Mouse (Mus musculus) kidney, embryonic 14.5 days (tissue): ENCODE data around the gene Mau2. TPM values are rescaled to one million over a fixed set of nuclear protein-coding genes. Genes with fewer than 3 reads are reported as not detected.
"Not testable (repeated sequence)": the region's sequence is repeated elsewhere in the genome, so short reads cannot be mapped to it uniquely, and the experiment has no call there.

ENCODE experiments used
- ATAC-seq: fragments of 200-750 bp; cut with Nextera tagmentation; 2 replicates; pipeline ENCODE4 v1.8.0; 2017; ENCODE audit warnings: moderate number of reproducible peaks, mild to moderate bottlenecking, moderate TSS enrichment, moderate library complexity; ENCODE audit not compliant: low FRiP score, low TSS enrichment
- H3K27ac ChIP-seq: fragments of 300-500 bp; sonication (generic); 2 replicates; pipeline ENCODE4 v1.5.1; 2014; ENCODE audit warnings: low read depth, mild to moderate bottlenecking, low read length, moderate library complexity, mixed read lengths
- H3K27me3 ChIP-seq: fragments of 300-500 bp; sonication (generic); 2 replicates; pipeline ENCODE4 v1.6.1; 2014; ENCODE audit warnings: mild to moderate bottlenecking, low read length; ENCODE audit not compliant: control insufficient read depth, insufficient read depth
- H3K36me3 ChIP-seq: fragments of 300-500 bp; sonication (generic); 2 replicates; pipeline ENCODE4 v1.6.1; 2014; ENCODE audit warnings: low read length, mixed read lengths; ENCODE audit not compliant: control insufficient read depth, insufficient read depth
- H3K4me1 ChIP-seq: fragments of 300-500 bp; sonication (generic); 2 replicates; pipeline ENCODE4 v1.6.1; 2014; ENCODE audit warnings: low read length, mixed read lengths; ENCODE audit not compliant: control insufficient read depth, insufficient read depth
- H3K4me2 ChIP-seq: fragments of 300-500 bp; sonication (generic); replicated peaks from 2 replicates; pipeline ENCODE4 v1.6.1; 2014; ENCODE audit warnings: low read depth, mild to moderate bottlenecking, low read length
- H3K4me3 ChIP-seq: fragments of 300-500 bp; sonication (generic); 2 replicates; pipeline ENCODE4 v1.5.1; 2014; ENCODE audit warnings: mild to moderate bottlenecking, low read length
- H3K9ac ChIP-seq: fragments of 300-500 bp; sonication (generic); 2 replicates; pipeline ENCODE4 v1.6.1; 2014; ENCODE audit warnings: low read depth, mild to moderate bottlenecking, low read length, moderate library complexity
- H3K9me3 ChIP-seq: fragments of 300-500 bp; sonication (generic); 2 replicates; pipeline ENCODE4 v1.6.1; 2016; ENCODE audit warnings: low read length; ENCODE audit not compliant: control insufficient read depth
- WGBS: fragments of 180-500 bp; shearing (Covaris S2); extraction: QIAGEN DNeasy Blood & Tissue Kit; methylation state at CpG from one replicate; pipeline ENCODE4 v1.1.7; 2014; 5-methylcytosine and 5-hydroxymethylcytosine counted together
- polyA plus RNA-seq: library from polyadenylated mRNA; unstranded; fragments of >200 nt; fragmentation: Nextera tagmentation; extraction: Ambion mirVana; gene quantifications from 2 replicates; pipeline ENCODE4 v1.2.1, GENCODE M21; 2014

Mau2 gene
- polyA plus RNA-seq, 1 experiment from 2014 or later = 58.4 TPM

DNA sequence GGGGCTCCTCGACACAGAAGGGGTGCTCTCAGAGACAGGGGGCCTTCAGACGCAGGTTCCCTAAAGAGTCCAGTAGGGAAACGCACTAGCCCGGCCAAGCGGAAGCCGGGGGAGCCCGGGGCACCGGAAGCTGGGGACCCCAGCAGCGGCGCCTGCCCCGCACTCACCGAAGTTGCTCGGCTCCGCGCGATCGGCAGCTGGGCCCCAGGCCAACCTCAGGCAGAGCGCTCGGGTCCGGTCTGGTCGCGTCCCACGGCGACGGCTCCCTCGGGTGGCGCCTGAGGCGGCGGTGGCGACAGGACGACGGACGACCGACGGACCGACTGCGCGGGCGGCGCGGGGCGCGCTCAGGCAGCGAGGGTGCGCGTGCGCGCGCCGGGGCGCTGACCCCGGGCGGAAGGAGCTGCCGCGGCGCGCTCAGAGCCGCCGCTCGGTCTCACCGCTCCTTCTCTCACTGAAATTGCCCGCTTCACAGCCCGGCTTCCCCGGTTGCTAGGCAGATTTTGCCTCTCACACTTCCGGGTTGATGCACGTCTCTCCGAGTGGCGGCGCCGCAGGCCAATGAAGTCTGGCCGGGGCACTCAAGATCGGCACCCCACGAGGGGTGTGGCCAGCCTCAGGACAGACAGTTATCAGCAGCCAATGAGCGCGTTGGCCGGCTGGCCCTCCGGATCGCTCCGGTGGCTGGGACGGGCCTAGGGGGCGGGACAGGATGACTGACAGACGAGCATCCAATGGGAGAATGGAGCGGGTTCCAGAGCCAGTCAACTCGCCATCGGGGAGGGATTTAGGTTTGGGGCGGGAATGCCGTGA, 46.6 kb downstream of the Mau2 start, which contains the start of gene Gatad2a:
Gene Gatad2a, minus strand, starts transcription at position 609 of the 813 bp plus-strand sequence.
- no peaks in the 10 kb centered on the region; the same call in 1 of the 2 replicates for H3K36me3 ChIP-seq

DNA sequence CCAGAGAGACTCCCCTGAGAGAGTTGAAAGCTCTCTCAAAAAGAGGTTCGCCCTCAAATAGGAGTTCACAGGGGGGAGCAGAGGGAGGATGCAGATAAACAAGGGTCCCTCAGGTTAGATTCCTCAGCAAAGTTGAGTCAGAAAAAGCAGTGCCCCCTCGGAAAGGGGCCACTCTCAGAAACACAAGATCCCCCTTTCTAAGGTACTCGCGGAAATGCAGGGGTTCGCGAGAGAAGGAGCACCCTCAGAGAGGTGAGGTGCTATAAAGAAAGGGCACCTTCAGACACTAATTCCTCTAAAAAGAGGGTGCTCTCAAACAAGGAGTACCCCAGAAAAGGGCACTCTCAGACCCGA, 47.1 kb downstream of the Mau2 start:
- Histone ChIP-seq H3K4me2 (peak overlapping the region; percentile 88), H3K36me3 (no peaks in the 10 kb centered on the region; the same call in 1 of the 2 replicates), H3K27me3 (no peaks in the 10 kb centered on the region), H3K4me1 (peaks cover 4% of the 10 kb centered on the region; the same call in 1 of the 2 replicates), H3K4me3 (peak overlapping the region; percentile 79), H3K9me3 (no peaks in the 10 kb centered on the region), H3K9ac (peak overlapping the region; percentile 83), H3K27ac (peak overlapping the region; percentile 87; the same call in 1 of the 2 replicates)
- no peak for ATAC-seq
- 0% methylated on average over 7 of the region's 7 CpGs for WGBS

More for the DNA sequence above, 46.6 kb downstream of the Mau2 start, which contains the start of gene Gatad2a:
- Histone ChIP-seq H3K27me3 (no peaks in the 10 kb centered on the region), H3K27ac (peak within 1 kb of the TSS; percentile 88), H3K4me3 (peak within 1 kb of the TSS; percentile 79), H3K4me2 (peak within 1 kb of the TSS; percentile 88), H3K9me3 (no peaks in the 10 kb centered on the region), H3K4me1 (peaks cover 4% of the 10 kb centered on the region; the same call in 1 of the 2 replicates), H3K9ac (peak within 1 kb of the TSS; percentile 83)
- ATAC-seq = peak; percentile 99
- under 1% methylated on average over 84 of the region's 87 CpGs for WGBS

DNA sequence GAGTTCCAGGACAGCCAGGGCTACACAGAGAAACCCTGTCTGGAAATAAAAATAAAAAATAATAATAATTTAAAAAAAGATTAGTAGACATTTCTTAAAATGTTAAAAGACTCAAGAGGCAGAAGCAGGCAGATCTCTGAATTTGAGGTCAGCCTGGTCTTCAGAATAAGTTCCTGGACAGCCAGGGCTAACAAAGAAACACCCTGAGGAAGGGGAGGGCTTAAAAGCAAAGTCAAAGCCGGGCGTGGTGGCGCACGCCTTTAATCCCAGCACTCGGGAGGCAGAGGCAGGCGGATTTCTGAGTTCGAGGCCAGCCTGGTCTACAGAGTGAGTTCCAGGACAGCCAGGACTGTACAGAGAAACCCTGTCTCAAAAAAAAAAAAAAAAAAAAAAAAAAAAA, 53.6 kb downstream of the Mau2 start:
- not testable (repeated sequence) for H3K4me3 ChIP-seq, H3K4me2 ChIP-seq, ATAC-seq, H3K36me3 ChIP-seq, H3K9me3 ChIP-seq, H3K4me1 ChIP-seq, H3K27ac ChIP-seq, H3K9ac ChIP-seq, H3K27me3 ChIP-seq
- 96% methylated on average over 6 of the region's 7 CpGs for WGBS

DNA sequence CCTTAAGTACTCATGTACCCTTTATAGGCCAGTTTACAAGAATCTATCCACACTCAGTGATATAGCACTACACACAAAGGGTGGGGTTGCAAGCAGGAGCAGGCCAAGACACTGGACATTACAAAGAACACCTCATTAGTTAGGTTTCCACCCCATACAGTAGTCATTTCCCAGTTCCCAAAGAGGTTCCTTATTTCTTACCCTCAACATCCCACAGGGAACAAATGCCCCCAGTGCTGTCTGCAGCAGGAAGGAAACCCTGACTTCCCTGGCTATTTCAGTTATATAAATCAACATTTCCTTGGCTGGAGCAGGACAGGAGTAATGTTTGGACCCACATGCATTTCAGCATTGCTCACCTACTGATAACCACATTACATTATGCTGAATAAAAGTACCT, 54.8 kb downstream of the Mau2 start:
- H3K9ac ChIP-seq = no peak overlapping the region
- H3K4me2 ChIP-seq = no peak overlapping the region
- H3K27me3 ChIP-seq = no peaks in the 10 kb centered on the region
- H3K27ac ChIP-seq = no peak overlapping the region
- no peaks in the 10 kb centered on the region; the same call in 1 of the 2 replicates for H3K36me3 ChIP-seq
- no peak for ATAC-seq
- H3K4me3 ChIP-seq = no peak overlapping the region
- no peaks in the 10 kb centered on the region for H3K4me1 ChIP-seq
- H3K9me3 ChIP-seq = no peaks in the 10 kb centered on the region

DNA sequence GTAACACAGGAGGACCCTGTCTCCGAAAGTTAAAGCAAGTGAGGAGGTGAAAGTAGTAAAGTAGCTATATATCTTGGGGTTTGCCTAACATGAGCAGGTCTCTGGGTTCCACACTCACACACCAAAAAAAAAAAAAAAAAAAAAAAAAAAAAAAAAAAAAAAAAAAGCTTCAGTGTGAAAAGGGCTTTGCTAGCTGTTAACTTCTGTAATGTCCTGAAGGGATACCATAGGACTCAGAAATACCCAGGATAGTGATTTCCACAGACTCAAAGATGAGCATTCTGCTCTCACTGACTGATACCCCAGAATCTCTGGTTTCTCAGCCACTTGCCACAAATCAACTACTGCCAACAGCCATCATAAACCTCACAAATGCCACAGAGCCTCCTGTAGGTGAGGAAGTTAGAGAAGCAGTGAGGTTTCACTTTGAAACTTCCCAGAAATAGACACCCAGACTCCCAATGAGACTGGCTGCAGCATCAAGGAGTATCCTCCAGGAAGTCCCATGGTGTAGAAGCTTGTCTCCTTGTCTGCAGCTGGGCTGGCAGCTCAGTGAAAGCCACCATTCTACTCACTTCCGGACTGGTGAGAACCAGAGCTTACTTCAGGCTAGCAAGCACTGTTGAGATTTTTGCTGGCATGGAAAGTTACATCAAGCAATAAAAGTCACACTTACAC, 57.5 kb downstream of the Mau2 start:
- Histone ChIP-seq H3K27me3 (no peaks in the 10 kb centered on the region), H3K9me3 (no peaks in the 10 kb centered on the region), H3K9ac (no peak overlapping the region), H3K4me1 (no peaks in the 10 kb centered on the region), H3K4me3 (no peak overlapping the region), H3K27ac (no peak overlapping the region), H3K4me2 (no peak overlapping the region), H3K36me3 (no peaks in the 10 kb centered on the region)
- 90% methylated on average over 2 of the region's 2 CpGs for WGBS
- no peak for ATAC-seq

DNA sequence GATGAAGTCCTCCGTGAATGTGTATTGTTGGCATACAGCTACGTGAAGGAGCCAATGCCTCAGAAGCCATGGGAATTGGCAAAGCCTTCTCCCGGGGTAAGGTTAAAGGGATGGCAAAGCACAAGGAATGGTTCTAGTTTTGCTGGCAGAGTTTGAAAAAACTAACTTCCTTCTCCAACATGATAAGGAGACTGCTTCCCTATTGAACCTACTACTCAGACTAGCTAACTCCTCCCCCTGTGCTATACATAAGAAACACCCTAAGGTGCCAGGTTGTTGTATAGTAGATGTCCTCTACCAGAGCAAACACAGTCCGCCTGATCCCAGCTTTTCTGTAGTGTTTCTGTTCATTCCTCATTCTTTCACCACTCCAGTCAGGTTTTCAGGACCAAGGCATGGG, 64.1 kb downstream of the Mau2 start:
- Histone ChIP-seq H3K4me1 (0 out of 2 replicates have a peak, but pooled peaks cover 3% of the 10 kb centered on the region), H3K4me2 (no peak overlapping the region), H3K4me3 (no peak overlapping the region), H3K27ac (no peak overlapping the region), H3K36me3 (no peaks in the 10 kb centered on the region), H3K9ac (no peak overlapping the region), H3K27me3 (no peaks in the 10 kb centered on the region), H3K9me3 (no peaks in the 10 kb centered on the region)
- ATAC-seq = no peak
- 95% methylated on average over 4 of the region's 4 CpGs for WGBS

DNA sequence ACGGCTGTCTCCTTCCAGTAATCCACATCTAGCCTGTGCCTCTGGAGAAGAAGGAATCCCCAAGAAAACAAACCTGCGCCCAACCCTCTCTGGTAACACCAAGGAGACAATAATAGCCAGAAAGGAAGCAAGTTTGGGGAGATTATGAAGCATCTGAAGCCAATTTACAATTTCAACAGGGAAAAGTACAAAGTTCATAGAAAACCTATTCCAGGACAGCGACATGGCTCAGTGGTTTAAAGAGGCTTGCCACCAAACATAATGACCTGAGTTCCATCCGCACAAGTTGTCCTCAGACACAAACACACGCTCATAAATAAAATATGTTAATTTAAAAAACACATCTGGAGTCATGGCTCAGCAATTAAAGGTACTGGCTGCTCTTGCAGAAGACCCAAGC, 67.7 kb downstream of the Mau2 start:
- Histone ChIP-seq H3K27ac (peak overlapping the region; percentile 65), H3K4me3 (peak overlapping the region; percentile 99), H3K4me2 (peak overlapping the region; percentile 84), H3K4me1 (peaks cover 32% of the 10 kb centered on the region), H3K9me3 (no peaks in the 10 kb centered on the region), H3K9ac (peak overlapping the region; percentile 58), H3K36me3 (no peaks in the 10 kb centered on the region), H3K27me3 (no peaks in the 10 kb centered on the region)
- 28% methylated on average over 5 of the region's 5 CpGs for WGBS
- no peak for ATAC-seq

DNA sequence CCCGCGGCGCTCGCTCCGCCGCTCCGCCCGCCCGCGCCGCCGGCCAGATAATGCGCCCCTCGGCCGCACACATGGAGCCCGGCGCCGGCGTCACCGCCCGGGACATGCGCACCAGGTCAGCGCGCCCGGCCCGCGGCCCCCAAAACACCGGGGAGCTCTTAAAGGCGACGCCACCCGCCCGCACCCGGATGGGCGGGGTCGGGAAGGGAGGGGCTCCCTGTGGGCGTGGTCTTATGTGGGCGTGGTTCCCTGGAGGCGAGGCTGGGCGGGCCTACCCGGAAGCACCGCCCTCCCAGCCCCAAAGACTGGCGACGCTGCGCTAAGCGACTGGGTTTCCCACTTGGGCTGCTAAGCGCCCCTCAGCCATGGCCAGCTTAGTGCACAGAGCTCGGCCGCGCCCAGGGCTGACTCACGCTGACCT, 68.3 kb downstream of the Mau2 start:
- Histone ChIP-seq H3K4me3 (peak overlapping the region; percentile 99), H3K27ac (peak overlapping the region; percentile 65), H3K27me3 (no peaks in the 10 kb centered on the region), H3K9ac (peak overlapping the region; percentile 96), H3K9me3 (no peaks in the 10 kb centered on the region), H3K36me3 (no peaks in the 10 kb centered on the region), H3K4me2 (peak overlapping the region; percentile 84), H3K4me1 (peaks cover 33% of the 10 kb centered on the region)
- WGBS = 0% methylated on average over 46 of the region's 50 CpGs
- ATAC-seq = peak; percentile 97
